Mouse (Mus musculus) heart, embryonic 11.5 days (tissue): ENCODE results near the gene Gm20388. TPM values are rescaled to one million over a fixed set of nuclear protein-coding genes. Genes with fewer than 3 reads are reported as not detected.

ENCODE experiments used
- ATAC-seq: fragments of 200-750 bp; cut with Nextera tagmentation; replicated peaks from 2 replicates; pipeline ENCODE4 v1.8.0; 2017; ENCODE audit warnings: moderate library complexity; ENCODE audit not compliant: insufficient number of reproducible peaks, low FRiP score, low TSS enrichment
- H3K27ac ChIP-seq: fragments of 300-500 bp; sonication (generic); 2 replicates; pipeline ENCODE4 v1.5.1; 2014; ENCODE audit warnings: mild to moderate bottlenecking, low read depth, low read length
- H3K27me3 ChIP-seq: fragments of 300-500 bp; sonication (generic); 2 replicates; pipeline ENCODE4 v1.6.1; 2014; ENCODE audit warnings: mild to moderate bottlenecking, low read length, mixed read lengths; ENCODE audit not compliant: control insufficient read depth, insufficient read depth
- H3K36me3 ChIP-seq: fragments of 300-500 bp; sonication (generic); 2 replicates; pipeline ENCODE4 v1.6.1; 2014; ENCODE audit warnings: mild to moderate bottlenecking, low read length, moderate library complexity, mixed read lengths; ENCODE audit not compliant: control insufficient read depth, insufficient read depth
- H3K4me1 ChIP-seq: fragments of 300-500 bp; sonication (generic); 2 replicates; pipeline ENCODE4 v1.6.1; 2014; ENCODE audit warnings: low read length; ENCODE audit not compliant: control insufficient read depth, insufficient read depth
- H3K4me2 ChIP-seq: fragments of 300-500 bp; sonication (generic); 2 replicates; pipeline ENCODE4 v1.6.1; 2014; ENCODE audit warnings: mild to moderate bottlenecking, moderate library complexity
- H3K4me3 ChIP-seq: fragments of 300-500 bp; sonication (generic); 2 replicates; pipeline ENCODE4 v1.5.1; 2014; ENCODE audit warnings: low read depth, low read length
- H3K9ac ChIP-seq: fragments of 300-500 bp; sonication (generic); 2 replicates; pipeline ENCODE4 v1.6.1; 2014; ENCODE audit warnings: mild to moderate bottlenecking, low read depth, low read length, moderate library complexity
- H3K9me3 ChIP-seq: fragments of 300-500 bp; sonication (generic); replicated peaks from 2 replicates; pipeline ENCODE4 v1.6.1; 2016; ENCODE audit warnings: low read length; ENCODE audit not compliant: control insufficient read depth
- WGBS: fragments of 180-500 bp; shearing (Covaris S2); extraction: QIAGEN DNeasy Blood & Tissue Kit; methylation state at CpG from one replicate; pipeline ENCODE4 v1.1.7; 2014; ENCODE audit not compliant: insufficient replicate concordance; 5-methylcytosine and 5-hydroxymethylcytosine counted together
- polyA plus RNA-seq: library from polyadenylated mRNA; unstranded; fragments of >200 nt; fragmentation: Nextera tagmentation; extraction: Ambion mirVana; gene quantifications from 2 replicates; pipeline ENCODE4 v1.2.1, GENCODE M21; 2014

The Gm20388 gene
- polyA plus RNA-seq, 1 experiment from 2014 or later = 6.4 TPM

DNA sequence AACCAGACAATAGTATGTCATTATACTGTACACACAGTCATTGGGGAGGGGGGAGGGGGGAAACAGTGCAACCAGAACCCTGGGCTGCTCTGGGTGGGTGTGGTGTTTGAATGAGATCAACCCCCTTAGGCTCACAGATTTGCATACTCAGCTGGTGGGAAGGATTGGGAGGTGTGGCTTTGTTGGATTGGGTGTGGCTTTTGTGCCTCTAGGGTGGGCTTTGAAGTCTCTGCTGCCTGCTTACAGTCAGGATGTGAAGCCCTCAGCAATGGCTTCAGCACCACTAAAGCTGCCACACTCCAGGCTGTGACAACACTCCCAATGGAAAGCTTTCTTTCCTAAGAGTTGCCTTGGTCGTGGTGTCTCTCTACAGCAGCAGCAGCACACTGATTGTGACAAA is 1976.9 kb downstream of the Gm20388 start:
- ATAC-seq = no peak
- no peak overlapping the region for H3K9ac ChIP-seq
- H3K4me1 ChIP-seq = no peaks in the 10 kb centered on the region
- H3K27ac ChIP-seq = no peak overlapping the region
- no peak overlapping the region for H3K4me2 ChIP-seq
- no peaks in the 10 kb centered on the region for H3K9me3 ChIP-seq
- WGBS = 61% methylated on average over 1 of the region's 1 CpGs
- no peaks in the 10 kb centered on the region for H3K27me3 ChIP-seq
- H3K36me3 ChIP-seq = peaks cover 4% of the 10 kb centered on the region; the same call in 1 of the 2 replicates
- no peak overlapping the region for H3K4me3 ChIP-seq

DNA sequence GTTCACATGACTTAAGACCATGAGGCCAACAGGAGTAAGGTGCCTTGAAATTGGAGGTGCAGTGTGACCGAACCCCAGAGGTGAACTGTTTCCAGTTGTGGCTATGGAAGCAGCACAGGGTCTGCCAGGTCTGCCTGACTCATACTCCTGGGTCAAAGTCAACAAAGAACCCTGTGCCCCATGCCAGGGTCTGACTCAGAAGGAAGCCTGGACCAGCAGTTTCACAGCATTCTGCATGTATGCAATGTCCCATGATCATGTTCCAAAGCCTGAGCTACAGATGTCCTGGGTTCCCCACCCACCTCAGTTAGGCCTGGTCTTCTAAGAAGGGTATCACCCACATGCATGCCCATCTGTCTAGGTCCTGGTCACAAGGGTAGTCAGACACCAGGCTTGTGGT is 1978.7 kb downstream of the Gm20388 start:
- Histone ChIP-seq H3K27ac (no peak overlapping the region), H3K36me3 (peaks cover 2% of the 10 kb centered on the region; the same call in 1 of the 2 replicates), H3K4me1 (peaks cover 3% of the 10 kb centered on the region; the same call in 1 of the 2 replicates), H3K4me2 (no peak overlapping the region), H3K4me3 (no peak overlapping the region), H3K27me3 (no peaks in the 10 kb centered on the region), H3K9ac (no peak overlapping the region), H3K9me3 (no peaks in the 10 kb centered on the region)
- 97% methylated on average over 1 of the region's 1 CpGs for WGBS
- ATAC-seq = no peak

DNA sequence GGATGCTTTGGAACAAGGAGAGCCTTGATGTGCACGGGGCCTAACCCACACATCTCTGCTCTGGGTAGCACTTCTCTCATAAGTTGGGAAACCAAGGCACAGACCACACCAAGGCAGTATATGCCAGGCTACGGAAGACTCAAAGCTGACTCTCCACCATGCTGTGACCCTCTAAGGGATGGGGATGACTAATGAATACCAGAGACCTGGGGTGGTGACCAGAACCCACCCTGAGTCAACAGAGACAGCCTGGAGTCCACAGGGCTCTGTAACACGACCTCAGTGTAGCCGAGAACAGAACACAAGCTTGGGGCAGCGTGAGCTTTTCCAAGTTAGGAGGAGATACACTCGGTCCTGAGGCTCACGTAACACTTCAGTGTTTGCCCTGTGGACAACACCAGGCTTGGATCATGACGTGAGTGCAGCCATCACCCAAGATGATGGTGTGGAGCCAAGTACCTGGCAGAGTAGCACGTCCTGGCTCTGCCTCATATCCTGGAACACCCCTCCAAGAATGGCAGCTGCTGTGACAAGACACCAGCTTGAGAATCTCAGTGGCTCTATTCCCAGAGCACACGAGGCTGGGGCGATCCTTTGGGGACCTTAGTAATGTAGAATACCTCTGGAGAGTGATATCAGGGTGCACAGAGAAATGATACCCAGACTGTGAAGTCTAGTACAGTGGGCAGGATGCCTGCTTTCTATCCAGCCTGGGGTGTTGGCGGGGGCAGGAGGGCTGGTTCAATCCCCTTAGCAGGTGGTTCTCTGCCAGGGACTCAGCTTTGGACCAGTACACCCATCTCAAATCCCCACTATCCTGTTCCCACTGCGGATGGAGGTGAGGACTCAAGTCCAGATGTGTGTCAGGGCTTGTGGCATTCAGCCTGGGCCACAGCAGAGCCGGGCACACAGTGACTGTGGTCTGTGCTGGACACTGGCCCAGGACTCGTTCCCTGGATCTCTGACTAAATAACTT is 1979.5 kb downstream of the Gm20388 start:
- no peaks in the 10 kb centered on the region for H3K36me3 ChIP-seq
- no peaks in the 10 kb centered on the region for H3K9me3 ChIP-seq
- H3K4me3 ChIP-seq = no peak overlapping the region
- WGBS = 80% methylated on average over 15 of the region's 15 CpGs
- no peak overlapping the region for H3K27ac ChIP-seq
- H3K4me2 ChIP-seq = no peak overlapping the region
- no peak overlapping the region for H3K9ac ChIP-seq
- no peaks in the 10 kb centered on the region for H3K27me3 ChIP-seq
- peaks cover 3% of the 10 kb centered on the region; the same call in 1 of the 2 replicates for H3K4me1 ChIP-seq
- no peak for ATAC-seq

DNA sequence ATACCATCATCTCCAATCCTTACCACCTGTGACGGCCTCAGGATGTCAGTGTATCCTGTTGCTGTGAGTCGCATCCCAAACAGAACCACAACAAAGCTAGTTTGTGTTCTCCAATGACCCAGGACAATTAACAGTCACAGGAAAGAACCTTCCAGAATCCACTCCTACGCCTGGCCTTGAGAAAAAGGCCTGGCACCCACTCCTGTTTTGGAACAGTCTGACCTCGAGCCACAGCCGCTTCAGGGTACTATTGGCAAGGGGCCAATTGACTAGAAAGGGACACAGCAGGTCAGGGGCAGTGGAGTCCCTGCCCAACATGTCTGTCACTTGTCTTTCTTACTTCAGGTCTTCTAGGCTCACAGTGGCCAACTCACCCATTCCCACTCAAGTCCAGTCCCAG is 1982.2 kb downstream of the Gm20388 start:
- Histone ChIP-seq H3K4me3 (no peak overlapping the region), H3K4me2 (no peak overlapping the region), H3K4me1 (peaks cover 22% of the 10 kb centered on the region), H3K9me3 (no peaks in the 10 kb centered on the region), H3K27ac (no peak overlapping the region), H3K27me3 (no peaks in the 10 kb centered on the region), H3K9ac (no peak overlapping the region; the same call in 1 of the 2 replicates), H3K36me3 (no peaks in the 10 kb centered on the region)
- 78% methylated on average over 5 of the region's 5 CpGs for WGBS
- ATAC-seq = no peak

DNA sequence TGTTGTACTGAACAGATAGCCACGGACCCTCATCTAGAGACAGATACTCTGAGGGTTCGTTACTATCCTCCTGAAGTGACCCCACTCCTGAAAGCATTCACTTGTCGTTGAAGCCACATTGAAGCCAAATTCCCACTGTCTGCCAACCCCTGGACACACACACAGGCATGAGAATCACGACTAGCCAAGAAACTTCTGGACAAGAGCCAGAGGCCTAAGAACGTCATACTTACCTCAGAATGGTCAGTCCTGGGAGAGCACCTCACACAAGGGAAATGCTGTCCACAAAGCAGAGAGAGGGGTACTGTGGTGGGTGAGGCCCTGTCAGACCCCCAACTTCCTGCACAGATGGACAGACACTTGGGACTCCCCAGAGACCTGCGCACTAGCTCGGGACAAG is 1985.3 kb downstream of the Gm20388 start:
- no peak overlapping the region for H3K4me2 ChIP-seq
- H3K27me3 ChIP-seq = no peaks in the 10 kb centered on the region
- no peak overlapping the region for H3K4me3 ChIP-seq
- no peak overlapping the region for H3K27ac ChIP-seq
- no peaks in the 10 kb centered on the region for H3K9me3 ChIP-seq
- peaks cover 38% of the 10 kb centered on the region for H3K4me1 ChIP-seq
- ATAC-seq = no peak
- WGBS = 80% methylated on average over 7 of the region's 7 CpGs
- H3K9ac ChIP-seq = no peak overlapping the region
- H3K36me3 ChIP-seq = no peaks in the 10 kb centered on the region

DNA sequence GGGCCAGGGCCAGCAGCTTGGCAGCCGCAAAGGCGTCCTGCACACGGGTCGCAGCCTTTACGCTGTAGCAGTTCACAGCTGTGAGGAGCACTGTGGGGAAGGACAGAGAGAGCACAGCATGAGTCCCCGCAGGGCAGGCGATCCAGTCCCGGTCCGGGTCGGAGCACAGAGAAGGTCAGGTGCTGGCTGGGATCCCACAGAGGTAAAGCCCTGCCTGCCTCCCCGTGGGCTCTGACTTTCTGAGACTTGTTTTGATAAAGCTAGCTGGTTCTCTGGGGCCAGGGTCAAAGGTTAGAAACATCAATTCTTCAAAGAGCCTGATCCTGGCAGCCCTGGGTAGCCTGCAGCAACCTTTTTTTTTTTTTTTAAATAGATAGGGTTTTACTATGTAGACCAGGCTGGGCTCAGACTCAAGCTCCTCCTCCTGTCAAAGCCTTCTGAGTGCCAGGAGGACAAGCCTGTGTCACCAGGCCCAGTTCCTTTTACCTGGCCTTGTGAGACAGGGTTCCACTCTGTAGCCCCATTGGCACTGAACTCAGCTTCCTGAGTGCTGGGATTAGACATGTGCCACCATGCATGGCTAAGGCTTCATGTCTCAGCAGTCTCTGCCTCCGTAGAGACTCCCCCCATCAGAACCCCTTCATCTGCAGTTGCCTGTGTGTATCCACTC is 1986.0 kb downstream of the Gm20388 start:
- WGBS = 67% methylated on average over 12 of the region's 12 CpGs
- Histone ChIP-seq H3K27me3 (no peaks in the 10 kb centered on the region), H3K27ac (no peak overlapping the region), H3K4me1 (peaks cover 42% of the 10 kb centered on the region), H3K36me3 (no peaks in the 10 kb centered on the region), H3K9ac (no peak overlapping the region), H3K4me2 (no peak overlapping the region), H3K9me3 (no peaks in the 10 kb centered on the region), H3K4me3 (no peak overlapping the region)
- no peak for ATAC-seq

DNA sequence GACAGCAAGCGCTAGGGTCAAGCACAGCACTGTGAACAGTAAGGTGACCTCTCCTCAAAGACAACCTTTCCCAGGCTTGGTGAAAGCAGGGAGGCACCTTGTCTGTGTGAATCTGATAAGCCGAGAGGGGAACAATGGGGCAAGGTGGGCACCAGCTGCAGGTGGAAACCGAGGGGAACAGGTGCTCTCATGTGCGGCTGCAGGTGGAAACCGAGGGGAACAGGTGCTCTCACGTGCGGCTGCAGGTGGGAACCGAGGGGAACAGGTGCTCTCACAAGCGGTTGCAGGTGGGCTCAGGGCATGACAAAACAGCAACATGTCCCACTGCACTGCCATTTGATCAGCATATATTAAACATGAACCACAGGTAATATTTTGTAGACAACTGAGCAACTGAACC is 1986.6 kb downstream of the Gm20388 start:
- ATAC-seq = no peak
- Histone ChIP-seq H3K27me3 (no peaks in the 10 kb centered on the region), H3K9me3 (no peaks in the 10 kb centered on the region), H3K4me3 (no peak overlapping the region), H3K4me2 (peak overlapping the region; percentile 54; the same call in 1 of the 2 replicates), H3K9ac (0 out of 2 replicates have a peak overlapping the region, but pooled peaks have one; percentile 57), H3K4me1 (peaks cover 48% of the 10 kb centered on the region), H3K27ac (no peak overlapping the region), H3K36me3 (no peaks in the 10 kb centered on the region)
- 82% methylated on average over 9 of the region's 9 CpGs for WGBS

DNA sequence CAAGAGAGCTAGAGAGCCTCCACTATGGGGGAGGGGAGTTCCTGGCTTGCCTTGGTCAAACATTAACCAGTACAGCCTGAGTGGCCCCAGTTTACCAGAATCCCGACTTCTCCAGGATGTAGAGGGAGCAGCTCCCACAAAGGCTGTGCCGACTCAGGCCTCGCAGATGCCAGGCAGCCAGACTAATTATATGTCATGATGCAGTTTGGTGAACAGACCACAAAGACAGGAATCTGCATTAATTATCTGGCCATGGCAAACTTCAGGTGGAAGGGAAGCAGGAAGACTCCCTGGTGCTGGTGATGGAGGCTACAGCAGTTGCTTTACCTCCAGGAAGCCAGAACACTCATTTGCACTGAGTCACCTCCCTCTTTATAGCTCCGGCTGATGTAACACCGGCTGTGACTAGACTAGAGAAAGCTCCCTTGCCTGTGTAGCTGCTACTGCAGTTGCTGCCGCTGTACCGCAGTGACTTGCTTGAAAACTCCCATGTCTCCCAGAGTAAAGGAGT is 1987.3 kb downstream of the Gm20388 start:
- H3K4me1 ChIP-seq = peaks cover 52% of the 10 kb centered on the region
- H3K27ac ChIP-seq = peak overlapping the region; percentile 82
- no peaks in the 10 kb centered on the region for H3K36me3 ChIP-seq
- H3K9me3 ChIP-seq = no peaks in the 10 kb centered on the region
- 0 out of 2 replicates have a peak, but pooled peaks have one; percentile 6 for ATAC-seq
- 30% methylated on average over 7 of the region's 7 CpGs for WGBS
- H3K4me3 ChIP-seq = no peak overlapping the region
- peak overlapping the region; percentile 57 for H3K9ac ChIP-seq
- no peaks in the 10 kb centered on the region for H3K27me3 ChIP-seq
- H3K4me2 ChIP-seq = peak overlapping the region; percentile 54
